Comparison of ENCODE assay signal across 18 mouse cellular contexts in genomic region chr5:37784847-37785391, GRCm38 (mm10). TPM values are rescaled to one million over a fixed set of nuclear protein-coding genes. Genes with fewer than 3 reads are reported as not detected.
"Had no signal": no experiment of that assay in that cellular context is flagged by ENCODE, and none has a peak within 500 bp of the region (broad histone marks: within the 10 kb centered on the region; RNA-seq: fewer than 3 reads in every experiment).

No protein-coding gene starts in this region.

- H3K4me1 ChIP-seq: liver, embryonic 12.5 days; midbrain, embryonic 15.5 days; neural tube, embryonic 12.5 days had no signal

- H3K4me2 ChIP-seq: limb, embryonic 15.5 days; liver, embryonic 12.5 days; lung, embryonic 14.5 days; midbrain, embryonic 11.5 days; midbrain, embryonic 15.5 days; neural tube, embryonic 12.5 days had no signal

- H3K36me3 ChIP-seq: limb, embryonic 15.5 days; liver, embryonic 12.5 days; midbrain, embryonic 15.5 days; neural tube, embryonic 12.5 days had no signal

- H3K27me3 ChIP-seq: liver, embryonic 12.5 days; midbrain, embryonic 15.5 days; neural tube, embryonic 12.5 days had no signal

- H3K9me3 ChIP-seq: limb, embryonic 15.5 days; liver, embryonic 12.5 days; midbrain, embryonic 15.5 days; neural tube, embryonic 12.5 days had no signal

- H3K27ac ChIP-seq: layer of hippocampus, adult 2 months; limb, embryonic 15.5 days; liver, embryonic 12.5 days; midbrain, embryonic 15.5 days; neural tube, embryonic 12.5 days had no signal

- DNase-seq: kidney, postnatal 4 days; lung, embryonic 14.5 days; lung, postnatal 10 days; lung, postnatal 4 days; retina, postnatal 1 day; right cerebral cortex, postnatal 4 days; thymus, postnatal 4 days had no signal

- H3K9ac ChIP-seq: limb, embryonic 15.5 days; liver, embryonic 12.5 days; lung, embryonic 14.5 days; midbrain, embryonic 15.5 days; neural tube, embryonic 12.5 days had no signal

- ATAC-seq: liver, embryonic 12.5 days; midbrain, embryonic 15.5 days had no signal

- H3K4me3 ChIP-seq: layer of hippocampus, adult 2 months; limb, embryonic 15.5 days; liver, embryonic 12.5 days; midbrain, embryonic 15.5 days; neural tube, embryonic 12.5 days had no signal

RNA-seq across cellular contexts. Expression of gene Msx1, which starts 39.5 kb away (rescaled TPM):
- total RNA-seq: megakaryocyte, adult 5-6 weeks; monocyte, adult 5-6 weeks; neutrophil, adult 5-6 weeks had no signal

RNA-seq across cellular contexts. Expression of gene Cytl1, which starts 49.6 kb away (rescaled TPM):
- total RNA-seq: layer of hippocampus, postnatal 10 days; megakaryocyte, adult 5-6 weeks; monocyte, adult 5-6 weeks; neutrophil, adult 5-6 weeks had no signal
- polyA plus RNA-seq: liver, embryonic 12.5 days; liver, embryonic 16.5 days; midbrain, embryonic 11.5 days had no signal
